Mouse (Mus musculus) embryo, embryonic 10.5 days (tissue): ENCODE results near the gene Trnp1.
"Not testable (repeated sequence)": the region's sequence is repeated elsewhere in the genome, so short reads cannot be mapped to it uniquely, and the experiment has no call there.

ENCODE experiments used
- DNase-seq: peaks from one replicate; pipeline ENCODE4 v3.0.0-alpha.2; 2015; ENCODE audit warnings: low spot score

The Trnp1 gene

GRCm38 (mm10) chr4:133498160-133498724, at the start of gene Trnp1:
Gene Trnp1 (minus strand): TSS chr4:133498550.
- peak; percentile 93 for DNase-seq

GRCm38 (mm10) chr4:133545272-133546231, 47.2 kb upstream of the Trnp1 start, which contains the start of gene Nudc:
Gene Nudc (minus strand): TSS chr4:133545996.
- peak; percentile 99 for DNase-seq

DNA sequence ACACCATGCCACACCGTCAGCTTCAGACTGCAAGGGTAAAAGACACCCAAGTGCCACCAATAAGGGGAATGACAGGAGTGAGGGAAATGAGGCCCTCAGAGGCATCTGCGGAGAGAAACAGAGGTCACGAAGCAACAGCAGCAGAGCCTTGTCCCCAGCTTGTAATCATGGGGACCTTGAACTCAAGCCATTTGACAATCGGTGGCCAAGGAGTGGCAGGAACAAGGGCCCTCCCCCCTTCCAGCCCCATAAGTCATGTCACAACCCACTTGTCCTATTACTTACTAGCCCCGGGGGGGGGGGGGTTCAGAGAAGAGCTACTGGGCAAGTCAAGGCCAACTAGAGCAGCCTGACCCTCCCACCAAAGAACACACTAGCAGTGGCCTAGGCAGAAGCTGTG, 38.3 kb upstream of the Trnp1 start:
- DNase-seq, result no peak

DNA sequence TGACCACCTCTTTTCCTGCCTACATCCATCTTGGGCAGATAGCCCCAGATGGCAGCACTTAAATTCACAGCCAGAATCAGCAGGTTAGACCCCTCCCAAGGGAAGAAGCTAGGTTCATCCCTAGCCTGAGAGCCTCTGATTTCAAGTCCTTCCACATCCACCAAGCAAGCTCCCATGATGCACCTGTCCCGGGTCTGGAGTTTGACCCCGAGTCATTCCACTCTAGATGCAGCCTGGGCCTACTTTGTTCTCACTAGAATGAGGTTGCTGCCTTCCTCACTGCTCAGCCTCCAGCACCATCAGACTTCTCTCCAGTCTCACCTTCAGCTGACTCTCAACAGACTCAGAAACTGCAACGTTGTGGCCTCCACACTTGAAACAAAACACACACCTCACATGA, 37.7 kb upstream of the Trnp1 start:
- DNase-seq, result no peak

DNA sequence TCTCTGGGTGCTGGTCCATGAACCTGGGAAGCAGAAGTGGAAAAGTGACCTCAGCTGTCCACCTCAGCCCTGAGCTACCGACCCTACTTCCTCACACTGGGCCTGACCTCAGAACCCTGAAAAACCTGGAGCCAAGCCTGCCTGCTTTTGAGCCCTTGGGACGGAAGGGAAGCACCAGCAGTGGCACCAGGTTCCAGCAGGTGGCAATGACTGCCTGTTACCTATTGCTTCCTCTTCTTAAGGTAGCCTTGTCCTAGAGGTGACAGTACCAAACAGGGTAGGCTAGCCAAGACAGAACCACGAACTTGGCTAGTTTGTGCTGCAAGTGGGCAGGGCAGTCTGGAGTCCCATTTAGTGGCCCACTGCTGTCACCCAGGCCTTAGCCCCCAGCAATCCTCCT, 34.4 kb upstream of the Trnp1 start:
- no peak for DNase-seq

DNA sequence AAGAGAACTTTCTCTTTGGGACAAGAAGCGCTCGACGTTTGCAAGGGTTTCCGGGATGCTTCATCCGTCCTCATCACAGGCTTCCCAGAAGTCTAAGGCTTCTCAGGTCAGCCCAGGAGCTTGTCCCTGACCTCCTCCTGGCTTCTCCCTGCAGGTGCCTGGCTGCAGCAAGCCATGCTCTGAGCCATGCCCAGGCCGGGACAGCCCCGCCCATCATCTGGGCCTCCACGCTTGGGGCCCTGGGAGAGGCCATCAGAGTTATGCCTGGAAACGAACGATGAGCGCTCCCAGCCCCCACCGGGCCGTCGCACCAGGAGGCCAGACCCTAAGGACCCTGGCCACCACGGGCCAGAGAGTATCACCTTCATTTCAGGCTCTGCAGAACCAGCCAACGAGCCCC, 29.4 kb upstream of the Trnp1 start:
- DNase-seq, result no peak

DNA sequence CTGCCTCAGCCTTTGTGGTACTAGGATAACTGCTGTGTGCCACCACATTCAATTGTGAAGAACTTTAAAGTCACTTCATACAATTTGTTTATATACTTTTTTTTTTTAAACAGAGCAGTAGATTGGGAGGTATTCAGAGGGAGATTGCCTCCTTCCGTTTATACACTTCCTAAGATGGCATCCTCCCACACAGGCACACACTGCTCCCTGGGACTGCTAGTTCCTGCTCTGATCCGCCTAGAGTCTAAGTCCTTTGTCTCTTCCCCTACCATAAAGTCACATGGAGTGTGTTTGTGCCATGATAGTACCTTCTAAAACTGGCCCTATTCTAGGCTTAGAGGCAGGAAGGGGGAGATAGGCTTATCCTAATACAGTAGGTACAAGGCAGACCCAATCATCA, 23.2 kb upstream of the Trnp1 start:
- no peak for DNase-seq

GRCm38 (mm10) chr4:133519369-133519665, 21.0 kb upstream of the Trnp1 start:
- no peak for DNase-seq

DNA sequence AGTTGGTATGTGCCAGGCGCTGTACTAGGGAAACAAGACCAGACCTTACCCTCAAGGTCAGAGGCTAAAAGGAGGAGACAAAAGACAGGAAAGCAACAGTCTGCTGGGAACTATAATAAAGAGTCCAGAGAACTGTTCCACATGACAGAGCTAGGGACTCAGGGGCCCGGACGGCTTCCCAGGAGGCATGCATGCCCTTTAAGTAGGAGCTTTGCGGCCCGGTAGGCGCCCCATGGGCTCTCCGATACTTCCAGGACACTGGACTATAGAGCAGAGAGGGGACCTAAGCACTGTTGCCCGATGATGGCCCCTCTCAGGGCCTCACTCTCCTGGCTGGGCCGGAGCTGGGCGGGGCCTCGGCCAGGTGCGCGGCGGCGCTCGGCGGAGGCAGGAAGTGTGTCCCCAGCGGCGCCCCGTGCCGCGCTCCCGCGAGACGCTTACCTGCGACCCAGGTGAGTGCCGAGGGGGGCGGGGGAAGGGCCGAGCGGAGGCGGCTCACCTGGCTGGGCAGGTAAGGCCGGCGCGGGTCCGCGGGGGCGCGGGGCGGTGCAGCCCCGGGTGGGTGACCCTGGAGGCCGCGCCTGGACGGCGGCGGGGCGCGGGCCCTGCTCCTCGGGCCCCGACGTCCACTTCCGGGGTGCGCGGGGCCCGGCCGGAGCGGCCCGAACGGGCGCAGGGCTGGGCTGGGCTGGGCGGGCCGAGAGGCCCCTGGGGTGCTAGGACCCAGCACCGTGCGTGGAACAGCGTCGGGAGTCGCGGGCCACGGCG, 20.4 kb upstream of the Trnp1 start, which contains the start of gene Kdf1:
TSS of gene Kdf1 (plus strand) at position 363 of the 768 bp plus-strand sequence.
- peak; percentile 14 for DNase-seq

DNA sequence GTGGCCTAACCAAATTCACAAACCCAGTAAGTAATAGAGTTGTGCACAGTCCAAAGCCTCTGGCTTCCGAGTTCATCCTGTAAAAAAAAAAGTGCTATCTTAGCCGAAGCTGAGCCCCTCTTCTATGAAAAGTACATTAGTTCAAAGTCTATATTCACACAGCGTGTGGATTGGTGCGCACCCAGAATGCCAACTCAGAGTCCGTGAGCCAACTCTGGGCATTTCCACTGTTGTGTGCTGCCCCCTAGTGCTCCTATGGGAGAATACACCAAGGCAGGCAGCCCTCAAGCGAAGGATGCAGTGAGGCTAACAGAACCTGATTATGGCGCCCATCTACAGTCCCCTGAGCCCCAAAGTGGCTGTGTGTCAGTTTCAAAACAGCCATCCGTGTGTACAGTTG, 14.6 kb upstream of the Trnp1 start:
- DNase-seq, result peak; percentile 89

DNA sequence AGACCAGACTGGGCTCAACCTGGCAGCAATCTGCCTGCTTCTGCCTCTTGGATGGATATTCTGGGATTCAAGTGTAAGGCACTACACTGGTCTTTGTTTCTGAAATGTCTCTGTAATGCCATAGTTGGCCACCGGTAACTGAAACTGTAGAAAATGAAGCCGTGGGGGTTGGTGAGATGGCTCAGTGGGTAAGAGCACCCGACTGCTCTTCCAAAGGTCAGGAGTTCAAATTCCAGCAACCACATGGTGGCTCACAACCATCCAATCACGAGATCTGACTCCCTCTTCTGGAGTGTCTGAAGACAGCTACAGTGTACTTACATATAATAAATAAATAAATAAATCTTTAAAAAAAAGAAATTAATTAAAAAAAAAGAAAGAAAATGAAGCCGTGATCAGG, 14.2 kb upstream of the Trnp1 start:
- DNase-seq, result not testable (repeated sequence)

- DNase-seq, result no peak
These were observed 12.7 kb upstream of the Trnp1 start for GRCm38 (mm10) chr4:133511050-133511449.

DNA sequence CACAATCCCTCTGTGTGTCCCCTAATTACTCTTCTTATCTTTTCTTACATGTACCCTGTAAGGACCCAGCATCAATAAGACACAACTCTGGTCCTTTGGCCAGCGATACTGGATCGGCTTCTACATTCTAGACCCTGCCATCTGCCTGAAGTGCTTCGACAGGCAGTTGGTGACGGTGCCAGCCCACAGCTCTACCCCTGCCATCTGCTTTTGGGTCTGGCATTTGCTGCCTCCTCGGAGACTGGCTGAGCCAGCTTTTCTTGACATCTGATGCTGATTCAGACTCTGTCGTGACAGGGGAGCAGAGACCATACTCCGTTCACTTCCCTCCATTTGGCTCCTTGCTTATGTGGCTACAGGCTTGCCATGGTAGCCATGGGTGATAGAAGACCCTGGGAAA, 10.6 kb upstream of the Trnp1 start:
- DNase-seq, result no peak

- DNase-seq, result no peak
These were observed 8.2 kb upstream of the Trnp1 start for GRCm38 (mm10) chr4:133506573-133506972.

DNA sequence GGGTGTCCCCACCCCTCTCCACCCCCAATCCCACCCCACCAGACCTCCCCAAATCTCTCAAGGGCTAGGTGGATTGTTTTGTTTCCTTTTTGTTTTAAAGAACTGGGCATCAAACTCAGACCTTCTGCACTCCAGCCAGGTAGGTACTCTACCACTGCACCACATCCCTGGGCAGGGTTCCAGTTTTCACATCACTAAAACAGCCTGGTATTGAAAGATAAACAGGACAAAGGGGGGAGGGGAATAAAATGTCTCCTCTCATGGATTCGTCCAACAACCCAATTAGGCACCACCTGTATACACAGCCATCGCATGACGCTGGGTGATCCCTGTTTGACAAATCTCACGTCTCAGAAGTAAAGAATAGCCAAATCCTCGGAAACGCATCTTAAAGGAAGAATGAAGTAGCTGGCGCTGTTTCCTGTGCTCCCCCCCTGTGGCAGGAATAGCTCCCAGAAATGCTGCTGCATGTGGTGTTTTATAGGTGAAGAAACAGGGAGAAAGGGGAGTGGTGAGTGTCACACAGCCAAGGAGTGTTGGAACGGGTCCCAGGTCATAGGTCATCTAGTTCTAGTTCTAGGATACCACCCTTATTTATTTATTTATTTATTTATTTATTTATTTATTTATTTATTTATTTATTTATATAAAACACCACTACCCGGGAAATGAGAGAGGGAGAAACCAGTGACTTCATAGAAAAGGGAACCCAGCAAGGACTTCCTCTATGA, 6.6 kb upstream of the Trnp1 start:
- no peak for DNase-seq

DNA sequence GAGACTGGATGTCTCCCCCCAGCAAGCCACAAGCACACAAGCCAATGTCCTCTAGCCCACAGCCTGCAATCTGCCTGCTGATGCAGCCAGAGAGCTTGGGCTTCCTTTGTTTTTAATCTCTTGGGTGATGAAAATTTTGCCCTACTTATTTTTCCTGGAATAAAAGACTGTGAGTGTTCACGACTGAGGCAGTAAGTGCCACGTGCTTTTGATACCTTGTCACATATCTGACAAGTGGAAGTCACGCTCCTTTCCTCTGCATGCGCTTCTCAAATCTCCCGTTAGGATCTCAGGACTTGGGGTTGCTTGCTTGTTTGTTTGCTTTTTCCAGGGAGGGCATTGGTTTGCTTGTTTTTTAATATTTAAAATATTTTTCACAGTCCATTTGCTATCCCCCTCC, 6.0 kb upstream of the Trnp1 start:
- no peak for DNase-seq

- no peak for DNase-seq
These were observed 3.2 kb upstream of the Trnp1 start for GRCm38 (mm10) chr4:133501514-133501913.

- DNase-seq, result peak; percentile 53
These were observed 740 bp downstream of the Trnp1 start for GRCm38 (mm10) chr4:133497461-133498159.

- no peak for DNase-seq
These were observed 1.5 kb downstream of the Trnp1 start for GRCm38 (mm10) chr4:133496738-133497445.

DNA sequence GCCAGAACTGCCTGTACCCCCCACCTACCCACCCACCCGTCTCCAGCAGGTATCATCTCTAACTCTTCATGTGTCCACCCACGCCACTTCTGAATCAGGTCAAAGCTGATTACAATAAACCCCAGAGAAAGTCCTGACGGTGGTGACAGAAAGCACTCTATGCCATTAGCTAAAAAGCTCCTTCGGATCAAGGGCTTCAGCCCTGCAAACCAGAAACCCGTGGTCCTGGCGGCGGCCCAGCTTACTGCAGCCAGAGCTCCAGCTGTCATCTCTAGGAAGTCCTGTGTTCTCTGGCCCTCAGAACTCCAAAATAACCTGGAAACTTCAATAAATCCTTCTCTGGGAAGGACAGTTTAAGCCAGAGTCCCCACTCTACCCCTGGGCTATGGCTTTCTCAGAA, 2.6 kb downstream of the Trnp1 start:
- no peak for DNase-seq

- no peak for DNase-seq
These were observed 3.5 kb downstream of the Trnp1 start for GRCm38 (mm10) chr4:133494867-133495266.
